Mouse (Mus musculus) lung, postnatal 4 days (tissue): ENCODE results near the gene Naa35.

Experiments used
- DNase-seq, 2 experiments: peaks; one replicate each; pipeline ENCODE4 v3.0.0; 2021

Naa35 gene

GRCm38 (mm10) chr13:59584947-59585647 is at the start of gene Naa35, which contains the start of gene Agtpbp1:
Gene Naa35 (plus strand): TSS chr13:59585259.
Gene Agtpbp1 (minus strand): TSS chr13:59585227.
- DNase-seq = peak; percentile 99 to 100

GRCm38 (mm10) chr13:59535746-59536145 is 49.3 kb upstream of the Naa35 start:
- no peak for DNase-seq

- no peak for DNase-seq
These were observed 48.4 kb upstream of the Naa35 start for GRCm38 (mm10) chr13:59536631-59537030.

GRCm38 (mm10) chr13:59538661-59539060 is 46.4 kb upstream of the Naa35 start:
- no peak for DNase-seq

GRCm38 (mm10) chr13:59540030-59540429 is 45.0 kb upstream of the Naa35 start:
- DNase-seq = no peak

GRCm38 (mm10) chr13:59542411-59542810 is 42.6 kb upstream of the Naa35 start:
- no peak for DNase-seq

GRCm38 (mm10) chr13:59547091-59547490 is 38.0 kb upstream of the Naa35 start:
- peak; percentile 32 for DNase-seq

GRCm38 (mm10) chr13:59547716-59548115 is 37.3 kb upstream of the Naa35 start:
- DNase-seq = peak; percentile 43 to 71

GRCm38 (mm10) chr13:59549318-59549798 is 35.7 kb upstream of the Naa35 start:
- DNase-seq = no peak

GRCm38 (mm10) chr13:59552286-59552685 is 32.8 kb upstream of the Naa35 start:
- no peak for DNase-seq

GRCm38 (mm10) chr13:59552751-59553150 is 32.3 kb upstream of the Naa35 start:
- no peak for DNase-seq

GRCm38 (mm10) chr13:59554772-59555505 is 30.1 kb upstream of the Naa35 start:
- DNase-seq = peak; percentile 18 to 44

GRCm38 (mm10) chr13:59555613-59556192 is 29.4 kb upstream of the Naa35 start:
- no peak for DNase-seq

GRCm38 (mm10) chr13:59556670-59557069 is 28.4 kb upstream of the Naa35 start:
- peak; percentile 73 to 76 for DNase-seq

- peak; percentile 91 to 94 for DNase-seq
These were observed 27.7 kb upstream of the Naa35 start for GRCm38 (mm10) chr13:59557185-59557985.

- no peak for DNase-seq
These were observed 26.3 kb upstream of the Naa35 start for GRCm38 (mm10) chr13:59558776-59559175.

- DNase-seq = no peak
These were observed 22.6 kb upstream of the Naa35 start for GRCm38 (mm10) chr13:59562471-59562870.

GRCm38 (mm10) chr13:59564505-59564904 is 20.6 kb upstream of the Naa35 start:
- no peak for DNase-seq

- DNase-seq = no peak
These were observed 20.1 kb upstream of the Naa35 start for GRCm38 (mm10) chr13:59564923-59565322.

- no peak for DNase-seq
These were observed 19.0 kb upstream of the Naa35 start for GRCm38 (mm10) chr13:59565945-59566520.

GRCm38 (mm10) chr13:59571107-59571506 is 14.0 kb upstream of the Naa35 start:
- DNase-seq = no peak

GRCm38 (mm10) chr13:59572549-59572948 is 12.5 kb upstream of the Naa35 start:
- DNase-seq = no peak
